Mouse (Mus musculus) bone marrow macrophage, adult 2 months (primary cell): ENCODE results near the gene Helz2.

ENCODE experiments used
- CTCF ChIP-seq: IDR thresholded peaks from 2 replicates; pipeline ENCODE4 v1.5.1; 2012; ENCODE audit warnings: low read depth, mild to moderate bottlenecking, low read length, moderate library complexity
- POLR2A ChIP-seq: IDR thresholded peaks from 2 replicates; pipeline ENCODE4 v1.6.1; 2012; ENCODE audit warnings: mild to moderate bottlenecking, low read depth, low read length, borderline replicate concordance

DNA sequence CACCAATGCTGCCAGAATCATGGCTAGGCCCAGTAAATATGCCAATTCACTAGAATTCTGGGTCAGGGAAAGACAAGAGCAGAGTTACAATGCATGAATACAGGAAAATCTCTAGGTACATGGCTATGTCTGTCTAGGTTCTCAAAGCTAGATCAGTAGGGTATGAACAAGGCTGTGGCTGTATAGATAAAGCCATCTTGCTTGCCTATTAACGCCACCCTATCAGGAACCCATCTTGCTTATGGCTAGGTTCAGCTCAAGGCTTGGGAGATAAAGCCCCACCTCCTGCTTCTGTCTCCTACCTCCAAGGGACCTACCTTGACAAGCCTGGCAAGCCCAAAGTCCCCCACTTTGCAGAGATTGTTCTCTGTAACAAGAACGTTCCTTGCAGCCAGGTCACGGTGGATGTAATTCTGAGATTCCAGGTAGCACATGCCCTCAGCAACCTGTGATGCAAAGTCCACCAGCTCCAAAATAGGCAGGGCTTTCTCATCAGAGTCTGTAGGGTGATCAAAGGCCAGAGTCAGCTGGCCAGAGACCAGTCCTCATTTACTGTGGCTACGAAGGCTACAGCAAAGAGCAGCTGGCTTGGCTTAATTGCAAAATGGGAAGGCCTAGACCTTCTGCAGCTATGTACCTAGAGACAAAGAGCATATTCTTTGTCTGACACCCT is 45.1 kb downstream of the Helz2 start:
- TF ChIP-seq CTCF (no peak), POLR2A (no peak)
